Mouse (Mus musculus): ENCODE results near the gene Mllt6. TPM values are rescaled to one million over a fixed set of nuclear protein-coding genes. Genes with fewer than 3 reads are reported as not detected.
"Not testable (repeated sequence)": the region's sequence is repeated elsewhere in the genome, so short reads cannot be mapped to it uniquely, and the experiment has no call there.

The Mllt6 gene
- polyA plus RNA-seq, 1 experiment from 2014 or later = 0.21 TPM

- Histone ChIP-seq H3K4me3 (ENCODE audit: low read depth, low read length) (no peak overlapping the region), H3K36me3 (ENCODE audit: control insufficient read depth, insufficient read depth) (no peaks in the 10 kb centered on the region), H3K9me3 (replicated peaks; ENCODE audit: control insufficient read depth, low read length) (no peaks in the 10 kb centered on the region), H3K9ac (ENCODE audit: low read depth, low read length) (no peak overlapping the region), H3K4me1 (ENCODE audit: control insufficient read depth, low read depth, low read length) (no peaks in the 10 kb centered on the region), H3K27me3 (ENCODE audit: control insufficient read depth, insufficient read depth, low read depth, low read length) (peaks cover 13% of the 10 kb centered on the region), H3K27ac (ENCODE audit: low read length) (no peak overlapping the region), H3K4me2 (ENCODE audit: low read depth, low read length) (no peak overlapping the region)
- ATAC-seq (ENCODE audit: low read depth) = no peak
- 53% methylated on average over 11 of the region's 11 CpGs for WGBS (ENCODE audit: insufficient replicate concordance)
These were observed 27.7 kb upstream of the Mllt6 start for GRCm38 (mm10) chr11:97635468-97636019.

GRCm38 (mm10) chr11:97641668-97642067 is 21.5 kb upstream of the Mllt6 start:
- 17% methylated on average over 8 of the region's 8 CpGs for WGBS (ENCODE audit: insufficient replicate concordance)
- ATAC-seq (ENCODE audit: low read depth) = no peak
- no peaks in the 10 kb centered on the region for H3K27me3 ChIP-seq (ENCODE audit: control insufficient read depth, insufficient read depth, low read depth, low read length)

GRCm38 (mm10) chr11:97642746-97643145 is 20.5 kb upstream of the Mllt6 start:
- Histone ChIP-seq H3K4me1 (ENCODE audit: control insufficient read depth, low read depth, low read length) (no peaks in the 10 kb centered on the region), H3K9ac (ENCODE audit: low read depth, low read length) (no peak overlapping the region), H3K9me3 (replicated peaks; ENCODE audit: control insufficient read depth, low read length) (no peaks in the 10 kb centered on the region), H3K4me2 (ENCODE audit: low read depth, low read length) (no peak overlapping the region), H3K4me3 (ENCODE audit: low read depth, low read length) (no peak overlapping the region), H3K36me3 (ENCODE audit: control insufficient read depth, insufficient read depth) (no peaks in the 10 kb centered on the region), H3K27me3 (ENCODE audit: control insufficient read depth, insufficient read depth, low read depth, low read length) (no peaks in the 10 kb centered on the region), H3K27ac (ENCODE audit: low read length) (no peak overlapping the region)
- no peak for ATAC-seq (ENCODE audit: low read depth)
- 34% methylated on average over 2 of the region's 2 CpGs for WGBS (ENCODE audit: insufficient replicate concordance)

More at GRCm38 (mm10) chr11:97641668-97642067, 21.5 kb upstream of the Mllt6 start:
- no peak overlapping the region for H3K27ac ChIP-seq (ENCODE audit: low read length)
- no peaks in the 10 kb centered on the region for H3K4me1 ChIP-seq (ENCODE audit: control insufficient read depth, low read depth, low read length)
- H3K4me3 ChIP-seq (ENCODE audit: low read depth, low read length) = no peak overlapping the region
- H3K36me3 ChIP-seq (ENCODE audit: control insufficient read depth, insufficient read depth) = no peaks in the 10 kb centered on the region
- no peak overlapping the region for H3K4me2 ChIP-seq (ENCODE audit: low read depth, low read length)
- H3K9ac ChIP-seq (ENCODE audit: low read depth, low read length) = no peak overlapping the region
- H3K9me3 ChIP-seq (replicated peaks; ENCODE audit: control insufficient read depth, low read length) = no peaks in the 10 kb centered on the region

- Histone ChIP-seq H3K27me3 (ENCODE audit: control insufficient read depth, insufficient read depth, low read depth, low read length) (no peaks in the 10 kb centered on the region), H3K27ac (ENCODE audit: low read length) (no peak overlapping the region), H3K4me3 (ENCODE audit: low read depth, low read length) (no peak overlapping the region), H3K9ac (ENCODE audit: low read depth, low read length) (no peak overlapping the region), H3K9me3 (replicated peaks; ENCODE audit: control insufficient read depth, low read length) (no peaks in the 10 kb centered on the region), H3K36me3 (ENCODE audit: control insufficient read depth, insufficient read depth) (no peaks in the 10 kb centered on the region), H3K4me1 (ENCODE audit: control insufficient read depth, low read depth, low read length) (no peaks in the 10 kb centered on the region), H3K4me2 (ENCODE audit: low read depth, low read length) (no peak overlapping the region)
- 50% methylated on average over 8 of the region's 8 CpGs for WGBS (ENCODE audit: insufficient replicate concordance)
- ATAC-seq (ENCODE audit: low read depth) = no peak
These were observed 19.7 kb upstream of the Mllt6 start for GRCm38 (mm10) chr11:97643380-97644055.

GRCm38 (mm10) chr11:97644834-97645233 is 18.4 kb upstream of the Mllt6 start:
- Histone ChIP-seq H3K4me3 (ENCODE audit: low read depth, low read length) (no peak overlapping the region), H3K27ac (ENCODE audit: low read length) (no peak overlapping the region), H3K9me3 (replicated peaks; ENCODE audit: control insufficient read depth, low read length) (no peaks in the 10 kb centered on the region), H3K4me1 (ENCODE audit: control insufficient read depth, low read depth, low read length) (no peaks in the 10 kb centered on the region), H3K9ac (ENCODE audit: low read depth, low read length) (no peak overlapping the region), H3K27me3 (ENCODE audit: control insufficient read depth, insufficient read depth, low read depth, low read length) (no peaks in the 10 kb centered on the region), H3K4me2 (ENCODE audit: low read depth, low read length) (no peak overlapping the region), H3K36me3 (ENCODE audit: control insufficient read depth, insufficient read depth) (no peaks in the 10 kb centered on the region)
- no peak for ATAC-seq (ENCODE audit: low read depth)
- WGBS (ENCODE audit: insufficient replicate concordance) = 4% methylated on average over 6 of the region's 6 CpGs

GRCm38 (mm10) chr11:97648541-97648940 is 14.7 kb upstream of the Mllt6 start:
- H3K9me3 ChIP-seq (replicated peaks; ENCODE audit: control insufficient read depth, low read length); H3K27me3 ChIP-seq (ENCODE audit: control insufficient read depth, insufficient read depth, low read depth, low read length); H3K4me1 ChIP-seq (ENCODE audit: control insufficient read depth, low read depth, low read length); H3K4me2 ChIP-seq (ENCODE audit: low read depth, low read length); H3K4me3 ChIP-seq (ENCODE audit: low read depth, low read length); H3K36me3 ChIP-seq (ENCODE audit: control insufficient read depth, insufficient read depth); H3K27ac ChIP-seq (ENCODE audit: low read length); H3K9ac ChIP-seq (ENCODE audit: low read depth, low read length); ATAC-seq (ENCODE audit: low read depth): not testable (repeated sequence)
- WGBS (ENCODE audit: insufficient replicate concordance) = 45% methylated on average over 4 of the region's 4 CpGs

GRCm38 (mm10) chr11:97650341-97650740 is 12.9 kb upstream of the Mllt6 start:
- Histone ChIP-seq H3K9me3 (replicated peaks; ENCODE audit: control insufficient read depth, low read length) (no peaks in the 10 kb centered on the region), H3K4me1 (ENCODE audit: control insufficient read depth, low read depth, low read length) (no peaks in the 10 kb centered on the region), H3K27me3 (ENCODE audit: control insufficient read depth, insufficient read depth, low read depth, low read length) (no peaks in the 10 kb centered on the region), H3K36me3 (ENCODE audit: control insufficient read depth, insufficient read depth) (no peaks in the 10 kb centered on the region), H3K4me3 (ENCODE audit: low read depth, low read length) (no peak overlapping the region), H3K9ac (ENCODE audit: low read depth, low read length) (no peak overlapping the region), H3K27ac (ENCODE audit: low read length) (no peak overlapping the region), H3K4me2 (ENCODE audit: low read depth, low read length) (no peak overlapping the region)
- 56% methylated on average over 5 of the region's 5 CpGs for WGBS (ENCODE audit: insufficient replicate concordance)
- no peak for ATAC-seq (ENCODE audit: low read depth)

- H3K9me3 ChIP-seq (replicated peaks; ENCODE audit: control insufficient read depth, low read length); H3K4me1 ChIP-seq (ENCODE audit: control insufficient read depth, low read depth, low read length); H3K27ac ChIP-seq (ENCODE audit: low read length); H3K36me3 ChIP-seq (ENCODE audit: control insufficient read depth, insufficient read depth); H3K27me3 ChIP-seq (ENCODE audit: control insufficient read depth, insufficient read depth, low read depth, low read length); H3K4me3 ChIP-seq (ENCODE audit: low read depth, low read length); H3K9ac ChIP-seq (ENCODE audit: low read depth, low read length); ATAC-seq (ENCODE audit: low read depth); H3K4me2 ChIP-seq (ENCODE audit: low read depth, low read length): not testable (repeated sequence)
- WGBS (ENCODE audit: insufficient replicate concordance) = 84% methylated on average over 11 of the region's 11 CpGs
These were observed 9.8 kb upstream of the Mllt6 start for GRCm38 (mm10) chr11:97653376-97653775.

GRCm38 (mm10) chr11:97654210-97654609 is 9.0 kb upstream of the Mllt6 start:
- Histone ChIP-seq H3K9me3 (replicated peaks; ENCODE audit: control insufficient read depth, low read length) (no peaks in the 10 kb centered on the region), H3K4me2 (ENCODE audit: low read depth, low read length) (no peak overlapping the region), H3K4me1 (ENCODE audit: control insufficient read depth, low read depth, low read length) (peaks cover 2% of the 10 kb centered on the region), H3K4me3 (ENCODE audit: low read depth, low read length) (no peak overlapping the region), H3K36me3 (ENCODE audit: control insufficient read depth, insufficient read depth) (no peaks in the 10 kb centered on the region), H3K27me3 (ENCODE audit: control insufficient read depth, insufficient read depth, low read depth, low read length) (peaks cover 6% of the 10 kb centered on the region), H3K9ac (ENCODE audit: low read depth, low read length) (no peak overlapping the region), H3K27ac (ENCODE audit: low read length) (no peak overlapping the region)
- WGBS (ENCODE audit: insufficient replicate concordance) = 66% methylated on average over 2 of the region's 2 CpGs
- no peak for ATAC-seq (ENCODE audit: low read depth)

All from liver, embryonic 16.5 days (tissue).